Mouse (Mus musculus) layer of hippocampus, adult 2 months (tissue): ENCODE results near the gene Smgc. TPM values are rescaled to one million over a fixed set of nuclear protein-coding genes. Genes with fewer than 3 reads are reported as not detected.
"Not testable (repeated sequence)": the region's sequence is repeated elsewhere in the genome, so short reads cannot be mapped to it uniquely, and the experiment has no call there.

Experiments
- DNase-seq, 2 experiments: peaks; one replicate each; pipeline ENCODE4 v3.0.0; 2022; ENCODE audit warnings: low spot score in 2 of 2
- H3K27ac ChIP-seq: fragments of 200-600 bp; 2 replicates; pipeline ENCODE4 v1.8.1; 2022
- H3K4me3 ChIP-seq: fragments of 200-600 bp; 2 replicates; pipeline ENCODE4 v1.8.1; 2022; ENCODE audit warnings: mild to moderate bottlenecking
- CTCF ChIP-seq: fragments of 200-600 bp; conservative IDR thresholded peaks from 2 replicates; pipeline ENCODE4 v1.8.1; 2022; ENCODE audit warnings: antibody characterized with exemption, mild to moderate bottlenecking, moderate library complexity
- long read RNA-seq, 2 experiments: library from polyadenylated mRNA; stranded (forward); transcript quantifications; one replicate each; pipeline ENCODE4 v2.0.0; 2021; ENCODE audit warnings: borderline mapping rate in 2 of 2
- total RNA-seq, 2 experiments: library from RNA; stranded (reverse); gene quantifications; 2 replicates each; pipeline ENCODE4 v1.2.3; 2021

Gene Smgc
- total RNA-seq, result not detected
- long read RNA-seq, experiment 1, result 0 reads
- long read RNA-seq, experiment 2, result 0 reads

DNA sequence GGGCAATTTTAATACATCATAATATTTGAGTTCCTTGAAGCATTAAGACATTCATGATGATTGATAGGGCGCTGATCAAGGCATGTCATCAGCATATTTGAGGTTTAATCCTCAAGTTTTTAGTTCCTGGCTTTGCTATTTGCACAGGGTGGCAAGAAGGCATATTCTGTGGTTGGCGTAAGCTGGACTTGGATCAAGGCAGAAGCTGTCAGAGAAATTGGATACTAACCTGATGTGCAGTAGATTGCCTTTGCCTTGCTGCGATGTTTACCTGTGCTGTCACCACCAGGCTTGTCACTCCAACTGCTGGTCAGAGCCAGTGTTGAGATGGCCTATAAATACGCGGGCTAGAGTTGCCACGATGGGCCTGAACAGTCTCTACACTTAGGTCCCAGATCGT lies at the start of gene Smgc:
Smgc (plus strand) TSS at position 301 of the 400 bp plus-strand sequence.
- no peak within 1 kb of the TSS for H3K27ac ChIP-seq
- no peak within 1 kb of the TSS for H3K4me3 ChIP-seq
- DNase-seq, result no peak
- no peak for TF ChIP-seq CTCF

DNA sequence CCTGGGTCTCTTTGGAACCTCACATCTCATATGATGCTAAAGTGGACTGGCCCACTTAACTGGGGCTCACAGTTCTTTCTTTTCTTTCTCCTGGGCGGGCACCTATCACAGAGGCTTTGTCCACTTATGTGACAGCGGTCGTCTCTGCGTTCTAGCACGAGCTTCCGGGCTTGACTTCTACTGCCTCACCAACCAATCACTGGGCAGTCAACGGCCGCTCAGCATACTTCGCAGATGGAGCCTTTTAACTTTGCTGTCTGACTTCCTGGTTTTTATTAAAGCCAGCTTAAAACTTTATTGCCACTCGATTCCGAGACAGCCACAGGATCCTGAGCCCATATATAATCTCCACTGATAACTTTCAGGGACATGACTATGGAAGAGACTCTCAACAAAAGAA lies 49.7 kb upstream of the Smgc start:
- Histone ChIP-seq H3K4me3 (no peak overlapping the region), H3K27ac (no peak overlapping the region)
- no peak for DNase-seq
- no peak for TF ChIP-seq CTCF

DNA sequence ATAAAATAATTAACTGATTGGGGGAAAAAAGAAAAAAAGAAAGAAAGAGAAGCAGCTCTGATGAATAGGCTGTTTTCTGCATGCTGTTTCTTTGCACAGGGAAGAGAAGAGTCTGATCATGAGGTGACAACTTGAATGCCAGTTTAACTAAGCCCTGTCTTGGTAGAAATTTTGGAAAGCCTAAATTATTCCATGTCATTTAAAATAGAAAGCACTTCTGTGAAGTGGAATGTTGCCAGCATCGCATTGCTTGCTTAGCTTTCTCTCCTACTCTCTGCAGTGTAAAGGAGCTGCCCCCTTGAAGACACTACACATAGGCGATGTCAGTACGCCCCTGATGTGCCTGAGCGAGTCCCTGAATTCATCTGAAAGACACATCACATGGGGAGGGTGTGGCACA lies 31.6 kb upstream of the Smgc start:
- no peak for TF ChIP-seq CTCF
- no peak overlapping the region for H3K4me3 ChIP-seq
- no peak for DNase-seq
- H3K27ac ChIP-seq, result no peak overlapping the region

DNA sequence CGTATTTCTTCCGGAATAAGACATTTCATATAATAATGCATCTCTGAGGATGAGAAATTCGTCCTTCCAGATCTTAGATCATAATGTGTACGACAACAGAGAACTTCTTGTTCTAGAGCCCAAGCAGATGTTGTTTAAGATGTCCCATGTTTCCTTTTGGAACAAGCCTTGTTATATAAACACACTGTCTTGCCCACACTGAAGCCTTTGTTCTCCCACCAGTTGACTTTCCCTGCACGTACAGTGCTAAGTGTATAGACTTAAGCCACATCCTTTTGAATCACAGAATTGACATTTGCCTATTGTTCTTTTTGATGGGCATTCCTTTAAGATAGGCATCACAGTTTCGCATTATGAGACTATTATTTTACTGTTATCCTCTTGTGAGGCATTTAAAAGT lies 2.7 kb upstream of the Smgc start:
- DNase-seq, result no peak
- no peak overlapping the region for H3K27ac ChIP-seq
- TF ChIP-seq CTCF, result no peak
- no peak overlapping the region for H3K4me3 ChIP-seq

DNA sequence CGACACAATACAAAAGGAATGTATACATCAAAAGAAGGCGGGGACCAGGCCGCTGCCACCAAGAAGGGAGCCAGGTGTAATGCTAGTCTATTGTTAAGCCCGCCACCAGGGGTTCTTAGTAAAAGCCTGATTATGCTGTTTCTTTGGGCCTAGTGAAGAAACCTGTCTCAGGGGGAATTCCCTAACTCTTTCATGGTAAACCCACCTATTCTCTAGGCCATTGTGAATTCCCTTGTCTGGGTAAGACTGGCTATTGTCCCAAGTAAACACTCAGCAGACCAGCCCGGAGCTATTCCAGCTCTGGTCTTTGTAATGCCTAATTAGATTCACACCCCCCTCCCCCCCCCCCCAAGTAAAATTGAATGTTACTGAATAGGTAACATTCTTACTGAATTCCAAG lies 26.1 kb downstream of the Smgc start:
- not testable (repeated sequence) for DNase-seq, H3K27ac ChIP-seq, H3K4me3 ChIP-seq

DNA sequence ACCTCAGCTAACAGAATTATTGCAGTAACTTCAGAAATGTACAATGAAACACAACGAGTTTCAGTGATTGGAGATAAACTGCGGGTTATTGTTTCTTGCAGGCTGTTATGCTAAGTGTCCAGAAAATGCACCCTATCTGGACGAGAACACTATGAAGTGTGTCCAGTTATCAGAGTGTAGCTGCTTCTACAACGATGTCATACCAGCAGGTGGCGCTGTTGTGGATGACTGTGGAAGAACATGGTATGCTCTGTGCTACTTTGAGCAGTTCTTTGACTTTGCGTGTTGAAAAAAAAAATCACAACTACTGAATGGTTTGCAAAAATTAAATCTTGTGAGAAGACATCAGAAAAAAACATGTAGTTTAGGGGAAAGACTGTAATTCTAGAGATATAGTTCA lies 62.2 kb downstream of the Smgc start:
- no peak overlapping the region for H3K27ac ChIP-seq
- DNase-seq, result no peak
- H3K4me3 ChIP-seq, result no peak overlapping the region
- TF ChIP-seq CTCF, result peak; percentile 72

DNA sequence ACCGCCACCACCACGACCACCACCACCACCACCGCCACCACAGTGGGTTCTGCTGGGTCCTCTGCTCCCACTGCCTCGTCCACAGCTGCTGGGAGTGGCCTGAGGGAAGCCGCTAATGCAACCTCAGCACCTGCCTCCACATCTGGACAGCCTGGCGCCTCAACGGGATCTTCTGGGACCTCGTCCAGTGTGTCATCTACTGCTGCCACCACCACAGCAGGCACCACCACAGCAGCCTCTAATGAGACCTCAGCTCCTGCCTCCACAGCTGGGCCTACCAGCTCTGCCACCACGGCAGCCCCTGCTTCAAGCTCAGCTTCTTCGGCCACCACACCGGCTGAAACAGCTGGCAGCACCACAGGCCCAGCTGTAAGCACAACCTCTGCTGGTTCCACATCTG lies 69.0 kb downstream of the Smgc start:
- DNase-seq, result peak in 1 of 2 experiments; percentile 21
- not testable (repeated sequence) for H3K4me3 ChIP-seq, H3K27ac ChIP-seq

Other genes starting within 250 kb of the Smgc start
- 10 to 100 TPM; 22.0 to 22.3 TPM for gene Lrrk2, start 165.1 kb upstream of the Smgc start, total RNA-seq
- gene Cntn1, start 212.9 kb downstream of the Smgc start, total RNA-seq, result 100 to 1,000 TPM; 304 to 316 TPM